Mouse (Mus musculus) intestine, postnatal 0 days (tissue): ENCODE results near the gene Olfr215. TPM values are rescaled to one million over a fixed set of nuclear protein-coding genes. Genes with fewer than 3 reads are reported as not detected.
"Not testable (repeated sequence)": the region's sequence is repeated elsewhere in the genome, so short reads cannot be mapped to it uniquely, and the experiment has no call there.

Source experiments
- ATAC-seq: fragments of 200-750 bp; cut with Nextera tagmentation; 2 replicates; pipeline ENCODE4 v1.8.0; 2017; ENCODE audit warnings: mild to moderate bottlenecking, moderate TSS enrichment, moderate library complexity
- H3K27ac ChIP-seq: fragments of 300-500 bp; sonication (generic); 2 replicates; pipeline ENCODE4 v1.5.1; 2014; ENCODE audit warnings: mild to moderate bottlenecking, low read depth, low read length, moderate library complexity
- H3K27me3 ChIP-seq: fragments of 300-500 bp; sonication (generic); replicated peaks from 2 replicates; pipeline ENCODE4 v1.6.1; 2014; ENCODE audit warnings: low read length, mixed read lengths; ENCODE audit not compliant: control insufficient read depth, insufficient read depth
- H3K36me3 ChIP-seq: fragments of 300-500 bp; sonication (generic); 2 replicates; pipeline ENCODE4 v1.6.1; 2014; ENCODE audit warnings: mild to moderate bottlenecking, moderate library complexity; ENCODE audit not compliant: control insufficient read depth, insufficient read depth
- H3K4me1 ChIP-seq: fragments of 300-500 bp; sonication (generic); replicated peaks from 2 replicates; pipeline ENCODE4 v1.6.1; 2014; ENCODE audit warnings: antibody characterized with exemption, low read length, mixed read lengths; ENCODE audit not compliant: control insufficient read depth, insufficient read depth
- H3K4me2 ChIP-seq: fragments of 300-500 bp; sonication (generic); replicated peaks from 2 replicates; pipeline ENCODE4 v1.6.1; 2014; ENCODE audit warnings: low read depth, mild to moderate bottlenecking, moderate library complexity
- H3K4me3 ChIP-seq: fragments of 300-500 bp; sonication (generic); 2 replicates; pipeline ENCODE4 v1.5.1; 2014; ENCODE audit warnings: low read depth, low read length
- H3K9ac ChIP-seq: fragments of 300-500 bp; sonication (generic); 2 replicates; pipeline ENCODE4 v1.6.1; 2014; ENCODE audit warnings: mild to moderate bottlenecking, low read depth, low read length
- H3K9me3 ChIP-seq: fragments of 300-500 bp; sonication (generic); 2 replicates; pipeline ENCODE4 v1.6.1; 2016; ENCODE audit warnings: mixed run types; ENCODE audit not compliant: control insufficient read depth
- CTCF ChIP-seq: sonication (generic); IDR thresholded peaks from 2 replicates; pipeline ENCODE4 v1.5.1; 2016; ENCODE audit warnings: low read depth, mild to moderate bottlenecking, control low read depth, antibody characterized with exemption, moderate library complexity
- WGBS: fragments of 180-500 bp; shearing (Covaris S2); extraction: QIAGEN DNeasy Blood & Tissue Kit; methylation state at CpG from one replicate; pipeline ENCODE4 v1.1.7; 2014; 5-methylcytosine and 5-hydroxymethylcytosine counted together
- polyA plus RNA-seq: library from polyadenylated mRNA; unstranded; fragments of >200 nt; fragmentation: Nextera tagmentation; extraction: Ambion mirVana; gene quantifications from 2 replicates; pipeline ENCODE4 v1.2.1, GENCODE M21; 2015

Gene Olfr215
- polyA plus RNA-seq, 1 experiment from 2014 or later = not detected

DNA sequence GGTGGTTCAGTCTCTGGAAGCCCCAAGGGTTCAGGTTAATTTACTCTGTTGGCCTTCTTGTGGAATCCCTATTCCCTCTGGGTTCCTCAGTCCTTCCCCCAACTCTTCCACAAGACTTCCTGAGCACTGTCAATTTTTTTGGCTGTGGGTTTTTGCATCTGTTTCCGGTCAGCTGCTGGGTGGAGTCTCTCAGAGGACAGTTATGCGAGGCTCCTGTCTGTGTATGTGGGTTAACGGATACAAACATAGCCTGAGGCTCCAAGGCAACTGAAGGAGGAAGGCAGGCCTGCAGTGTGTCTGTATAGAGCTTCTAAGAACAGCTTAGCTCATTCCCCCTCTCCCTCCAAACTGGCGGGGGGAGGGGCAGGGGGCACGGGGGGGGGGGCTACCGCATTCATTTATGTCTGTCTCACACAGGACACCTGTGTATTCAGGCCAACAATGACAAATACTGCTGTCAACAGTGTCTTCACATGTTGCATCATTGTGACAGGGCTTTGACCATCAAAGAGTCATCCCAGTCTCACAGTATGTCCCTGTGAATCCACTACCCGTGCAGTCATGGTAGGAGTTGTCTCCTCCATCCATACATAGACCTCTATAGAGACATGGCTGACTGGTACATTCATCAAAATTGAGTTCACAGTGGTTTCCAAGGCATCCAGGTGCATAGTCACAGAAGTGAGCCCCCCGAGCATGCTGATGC lies 37.5 kb upstream of the Olfr215 start:
- peaks cover 3% of the 10 kb centered on the region; the same call in 1 of the 2 replicates for H3K36me3 ChIP-seq
- no peak overlapping the region for H3K9ac ChIP-seq
- H3K4me3 ChIP-seq = no peak overlapping the region
- TF ChIP-seq CTCF = no peak
- H3K27ac ChIP-seq = no peak overlapping the region
- no peak for ATAC-seq
- H3K9me3 ChIP-seq = no peaks in the 10 kb centered on the region
- 60% methylated on average over 8 of the region's 8 CpGs for WGBS
- no peaks in the 10 kb centered on the region for H3K27me3 ChIP-seq
- no peak overlapping the region for H3K4me2 ChIP-seq
- no peaks in the 10 kb centered on the region for H3K4me1 ChIP-seq

DNA sequence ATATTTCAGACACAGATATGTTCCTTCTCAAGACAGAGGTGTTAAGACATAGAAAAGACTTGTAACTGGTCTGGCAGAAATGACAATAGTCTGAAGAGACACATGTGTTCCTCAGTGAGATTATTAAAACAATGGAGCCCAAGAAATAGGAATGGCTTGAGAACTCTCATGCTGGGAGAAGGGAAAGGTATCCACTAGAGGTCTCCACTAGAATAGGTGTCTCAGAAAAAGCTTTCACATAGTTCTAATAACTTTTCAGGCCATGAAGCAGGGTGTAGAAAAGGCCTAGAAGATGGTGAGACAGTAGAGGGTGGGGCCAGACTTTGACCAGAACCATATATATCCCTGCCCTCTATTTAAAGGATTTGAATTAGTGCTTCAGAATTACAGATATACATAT lies 34.1 kb upstream of the Olfr215 start:
- H3K9me3 ChIP-seq = no peaks in the 10 kb centered on the region
- peak; percentile 50 for TF ChIP-seq CTCF
- ATAC-seq = no peak

DNA sequence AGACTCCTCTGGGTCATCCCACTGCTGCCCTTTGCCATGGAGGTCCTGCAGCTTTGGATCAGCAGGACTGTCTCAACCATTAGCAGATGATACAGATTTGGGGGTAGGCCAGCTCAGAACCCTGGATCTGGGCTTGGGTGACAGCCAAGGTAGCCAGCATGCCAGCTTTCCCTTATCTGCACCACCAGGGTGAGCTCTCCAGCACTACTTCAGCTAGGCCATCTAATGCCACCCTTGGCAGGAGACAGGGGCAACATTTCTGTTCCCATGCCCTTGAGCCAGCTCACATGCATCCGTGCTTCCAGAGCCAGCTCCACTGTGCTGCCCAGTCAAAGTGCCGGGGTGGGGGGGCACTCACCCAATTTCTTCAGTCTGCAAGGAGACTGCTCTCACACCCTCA lies 31.7 kb upstream of the Olfr215 start:
- H3K4me3 ChIP-seq = no peak overlapping the region
- H3K36me3 ChIP-seq = no peaks in the 10 kb centered on the region
- H3K9ac ChIP-seq = no peak overlapping the region
- no peak for ATAC-seq
- H3K27me3 ChIP-seq = no peaks in the 10 kb centered on the region
- WGBS = 95% methylated on average over 2 of the region's 2 CpGs
- no peak overlapping the region for H3K4me2 ChIP-seq
- no peaks in the 10 kb centered on the region for H3K4me1 ChIP-seq
- no peak overlapping the region for H3K27ac ChIP-seq
- no peak for TF ChIP-seq CTCF
- H3K9me3 ChIP-seq = no peaks in the 10 kb centered on the region

More for the DNA sequence above, 34.1 kb upstream of the Olfr215 start:
- Histone ChIP-seq H3K4me2 (no peak overlapping the region), H3K36me3 (no peaks in the 10 kb centered on the region), H3K27me3 (no peaks in the 10 kb centered on the region), H3K27ac (no peak overlapping the region), H3K4me3 (no peak overlapping the region), H3K9ac (no peak overlapping the region), H3K4me1 (no peaks in the 10 kb centered on the region)

DNA sequence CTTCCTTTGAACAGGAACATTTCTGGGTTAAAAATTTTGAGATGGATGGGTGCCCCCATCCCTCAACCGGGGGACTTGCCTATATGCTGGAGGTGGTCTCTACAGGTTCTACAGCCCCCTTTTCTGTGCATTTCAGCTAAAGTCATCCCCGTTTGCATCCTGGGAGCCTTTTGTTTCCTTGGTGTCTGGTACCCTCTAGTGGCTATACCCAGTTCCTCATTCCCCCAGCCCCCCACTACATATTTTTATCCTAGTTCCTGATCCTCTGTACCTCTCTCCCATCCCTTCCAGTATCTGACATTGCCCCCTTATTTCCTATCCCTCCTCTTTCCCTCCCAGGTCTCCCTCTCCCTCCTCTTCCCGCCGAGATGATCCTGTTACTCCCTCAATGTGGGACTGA lies 23.2 kb upstream of the Olfr215 start:
- H3K4me1 ChIP-seq = no peaks in the 10 kb centered on the region
- WGBS = 49% methylated on average over 4 of the region's 4 CpGs
- no peak for ATAC-seq
- H3K4me3 ChIP-seq = no peak overlapping the region
- no peaks in the 10 kb centered on the region for H3K9me3 ChIP-seq
- no peak overlapping the region for H3K9ac ChIP-seq
- peak; percentile 37; the same call in 1 of the 2 replicates for TF ChIP-seq CTCF
- no peak overlapping the region for H3K27ac ChIP-seq
- no peaks in the 10 kb centered on the region for H3K27me3 ChIP-seq
- no peaks in the 10 kb centered on the region for H3K36me3 ChIP-seq
- H3K4me2 ChIP-seq = no peak overlapping the region

DNA sequence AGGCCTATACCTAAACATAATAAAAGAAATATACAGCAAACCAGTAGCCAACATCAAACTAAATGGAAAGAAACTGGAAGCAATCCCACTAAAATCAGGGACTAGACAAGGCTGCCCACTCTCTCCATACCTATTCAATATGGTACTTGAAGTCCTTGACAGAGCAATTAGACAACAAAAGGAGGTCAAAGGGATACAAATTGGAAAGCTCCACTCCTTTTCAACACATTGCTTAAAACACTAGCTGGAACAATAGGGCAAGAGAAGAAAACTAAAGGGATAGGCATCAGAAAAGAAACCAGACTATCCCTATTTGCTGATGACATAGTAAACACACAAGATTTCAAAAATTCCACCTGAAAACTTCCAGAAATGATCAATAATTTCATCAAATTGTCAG lies 17.0 kb upstream of the Olfr215 start:
- not testable (repeated sequence) for H3K27me3 ChIP-seq, ATAC-seq, H3K4me3 ChIP-seq, H3K9ac ChIP-seq, H3K4me2 ChIP-seq, H3K9me3 ChIP-seq, H3K27ac ChIP-seq, H3K4me1 ChIP-seq, H3K36me3 ChIP-seq

DNA sequence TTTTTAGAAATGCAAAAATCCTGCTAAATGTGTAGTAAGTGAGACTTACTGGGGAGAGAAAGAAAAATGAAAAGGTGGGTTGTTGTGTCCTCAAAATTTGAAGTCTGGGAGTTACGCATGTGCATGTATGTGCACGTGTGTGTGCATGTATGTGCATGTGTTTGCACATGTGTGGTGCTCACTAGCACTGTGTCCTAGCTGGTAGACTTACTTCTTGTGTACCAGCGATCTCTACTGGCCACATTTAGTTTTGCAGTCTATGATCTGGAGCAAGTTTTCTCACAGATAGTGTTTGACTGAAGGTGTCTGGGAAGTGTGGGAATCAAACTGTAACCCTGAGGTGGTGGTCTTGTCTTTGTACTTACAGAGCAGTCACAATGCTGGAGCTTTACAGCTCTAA lies 14.2 kb downstream of the Olfr215 start:
- H3K9ac ChIP-seq = no peak overlapping the region
- no peaks in the 10 kb centered on the region for H3K4me1 ChIP-seq
- 37% methylated on average over 3 of the region's 3 CpGs for WGBS
- H3K4me3 ChIP-seq = no peak overlapping the region
- no peak overlapping the region for H3K27ac ChIP-seq
- no peaks in the 10 kb centered on the region for H3K27me3 ChIP-seq
- ATAC-seq = no peak
- TF ChIP-seq CTCF = peak; percentile 84
- H3K4me2 ChIP-seq = no peak overlapping the region
- no peaks in the 10 kb centered on the region for H3K36me3 ChIP-seq
- no peaks in the 10 kb centered on the region for H3K9me3 ChIP-seq

DNA sequence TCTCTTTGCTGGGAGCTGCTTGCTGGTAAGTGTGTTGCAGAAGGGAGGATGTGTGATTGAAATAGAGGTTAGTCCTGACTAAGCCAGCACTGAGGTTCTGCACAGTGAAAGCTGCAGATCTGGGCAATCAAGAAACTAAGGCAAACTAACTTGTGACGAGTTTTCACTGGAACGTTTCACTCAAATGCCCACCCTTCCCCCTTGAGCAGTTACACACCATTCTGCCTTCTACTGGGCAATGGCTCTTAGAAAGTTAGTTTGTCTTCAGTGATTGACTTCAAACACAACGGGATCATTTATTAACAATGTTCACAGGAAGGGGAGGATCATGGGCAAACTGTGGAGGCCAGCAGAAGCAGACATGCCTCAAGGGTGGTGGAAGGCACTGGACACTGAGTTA lies 29.0 kb downstream of the Olfr215 start:
- Histone ChIP-seq H3K27ac (no peak overlapping the region), H3K9ac (no peak overlapping the region), H3K36me3 (no peaks in the 10 kb centered on the region), H3K4me1 (no peaks in the 10 kb centered on the region), H3K4me3 (no peak overlapping the region), H3K27me3 (no peaks in the 10 kb centered on the region), H3K4me2 (no peak overlapping the region), H3K9me3 (no peaks in the 10 kb centered on the region)
- TF ChIP-seq CTCF = no peak
- 27% methylated on average over 3 of the region's 3 CpGs for WGBS
- ATAC-seq = no peak
